Mouse (Mus musculus): ENCODE measurements at regions not wholly inside any gene's neighbourhood (a gene's known extent, or its start where the extent isn't known, plus 50 kb on each side); places are given as distances from the start of the nearest gene placed in this dataset.

DNA sequence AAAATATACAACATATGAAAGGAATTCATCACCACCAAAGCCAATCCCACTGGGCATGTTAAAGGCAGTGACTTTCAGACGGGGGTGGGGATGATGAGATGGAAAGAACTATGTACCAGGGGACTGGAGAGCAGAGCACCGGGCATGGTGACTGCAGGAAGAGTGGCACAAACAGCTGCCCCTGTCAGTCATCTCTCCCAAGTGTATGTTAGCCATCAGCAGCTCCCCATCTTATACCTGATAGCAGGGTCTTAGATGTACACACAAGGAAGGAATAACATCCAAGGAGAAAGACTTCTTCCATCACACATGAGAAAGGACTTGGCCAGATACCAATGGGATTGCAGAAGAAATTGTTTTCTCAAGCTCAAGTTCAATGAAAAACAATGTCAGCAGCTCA, 257.2 kb downstream of the Nuak1 start:
- DNase-seq (ENCODE audit: low spot score in 2 of 2): no peak

DNA sequence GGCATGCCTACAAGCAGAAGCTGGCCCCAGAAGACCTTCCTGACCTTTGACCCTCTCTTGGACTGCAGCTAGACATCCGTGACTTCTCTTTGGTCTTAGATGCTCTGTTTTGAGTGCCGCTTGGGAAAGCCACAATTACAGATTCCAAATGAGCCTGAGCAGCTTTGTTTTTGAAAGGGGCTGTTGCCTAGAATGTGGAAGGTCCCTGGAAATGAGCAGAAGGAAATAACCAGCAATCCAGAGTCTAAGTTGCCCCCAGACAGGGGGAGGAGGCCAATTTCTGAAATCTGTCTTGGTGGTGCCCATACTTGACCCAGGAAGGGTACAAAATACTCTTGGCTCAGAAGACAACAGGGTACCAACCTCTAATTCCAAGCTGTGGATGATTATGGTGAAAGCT, 253.9 kb downstream of the Nuak1 start:
- DNase-seq (ENCODE audit: low spot score in 2 of 2): no peak

DNA sequence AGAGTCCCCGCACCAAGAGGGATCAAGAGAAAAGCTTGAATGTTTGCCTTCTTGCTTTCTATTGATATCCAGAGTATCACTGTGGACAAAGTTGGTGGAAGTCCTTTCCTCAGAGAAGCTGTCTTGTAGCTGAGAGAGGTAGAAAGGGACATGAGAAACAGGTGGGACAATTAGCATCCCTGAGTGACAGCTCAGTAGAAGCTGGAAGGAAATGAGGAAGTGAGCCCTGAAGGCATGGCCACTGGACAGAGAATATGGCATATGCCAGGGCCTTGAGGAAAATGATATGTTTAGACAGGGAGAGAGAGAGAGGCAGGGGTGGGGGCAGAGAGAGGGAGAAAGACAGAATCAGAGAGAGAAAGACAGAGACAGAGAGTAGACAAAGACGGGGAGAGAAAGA, 241.4 kb downstream of the Nuak1 start:
- no peak for DNase-seq (ENCODE audit: low spot score in 2 of 2)

DNA sequence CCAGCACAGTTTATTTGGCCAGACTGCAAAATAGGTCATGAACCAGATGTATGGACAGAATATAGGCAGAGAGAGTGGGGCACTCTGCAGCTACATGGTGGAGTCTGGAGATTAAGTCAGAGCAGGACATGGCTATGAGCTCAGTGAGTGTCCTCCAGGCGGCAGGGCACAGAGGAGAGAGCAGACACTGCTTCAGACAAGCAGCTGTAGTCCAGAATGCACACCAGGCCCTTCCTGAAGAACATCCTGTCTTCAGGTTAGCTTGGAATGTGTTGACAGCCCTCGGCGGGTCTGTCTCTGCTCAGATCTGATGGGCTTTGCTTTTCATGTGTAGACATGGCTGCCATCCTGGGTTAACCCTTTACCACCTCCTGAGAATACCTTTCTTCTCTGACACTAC, 238.6 kb downstream of the Nuak1 start:
- no peak for DNase-seq (ENCODE audit: low spot score in 2 of 2)

DNA sequence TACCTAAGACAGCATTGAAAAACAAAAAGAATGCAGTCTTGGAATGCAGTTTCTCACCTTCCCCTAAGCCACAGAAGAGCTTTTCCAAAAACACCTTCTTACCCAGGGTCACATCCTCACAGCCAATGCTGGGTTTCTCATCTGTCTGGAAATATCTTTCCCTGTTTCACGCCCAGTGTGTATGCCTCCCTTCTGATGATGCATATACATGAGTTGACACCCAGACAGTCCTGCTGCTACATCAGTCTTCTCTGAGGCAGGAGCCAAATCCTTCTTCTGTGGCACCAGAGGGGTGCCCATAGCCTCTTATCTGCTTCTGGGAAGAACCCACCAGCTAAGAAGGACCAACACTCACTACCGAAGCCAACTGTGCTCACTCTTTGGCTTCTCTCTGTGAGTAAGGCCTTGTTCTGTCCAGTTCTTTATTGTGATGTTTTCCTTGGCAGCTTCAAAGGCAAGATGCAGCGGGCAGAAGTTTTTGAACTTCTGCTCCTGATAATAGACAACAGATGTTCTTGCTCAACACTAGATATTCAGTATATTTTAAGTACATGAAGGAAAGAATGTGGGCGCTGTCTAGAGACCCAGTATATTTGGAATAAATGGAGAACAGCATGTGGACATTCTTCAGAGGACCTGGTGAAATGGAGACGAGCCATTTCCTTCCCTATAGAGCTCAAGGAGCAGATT, 228.2 kb downstream of the Nuak1 start:
- no peak for DNase-seq (ENCODE audit: low spot score in 2 of 2)

DNA sequence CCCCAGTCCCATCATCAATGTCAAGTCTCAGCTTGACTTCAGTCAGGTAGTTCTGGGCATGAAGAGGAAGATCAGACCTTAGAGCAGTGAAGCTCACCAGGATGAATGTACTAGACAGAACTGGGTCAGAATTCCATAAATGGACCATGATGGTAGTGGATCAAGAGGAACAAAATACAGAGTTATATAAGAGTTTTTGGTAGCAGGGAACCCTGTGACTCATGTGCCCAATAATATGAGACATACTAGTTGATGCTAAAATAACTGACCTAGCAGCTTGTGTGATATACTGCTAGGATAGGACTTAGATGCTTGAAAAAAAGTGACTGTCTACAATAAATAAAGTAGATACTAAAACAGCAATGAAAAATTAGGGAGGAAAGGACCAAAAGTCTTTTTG, 225.6 kb downstream of the Nuak1 start:
- DNase-seq (ENCODE audit: low spot score in 2 of 2): no peak

DNA sequence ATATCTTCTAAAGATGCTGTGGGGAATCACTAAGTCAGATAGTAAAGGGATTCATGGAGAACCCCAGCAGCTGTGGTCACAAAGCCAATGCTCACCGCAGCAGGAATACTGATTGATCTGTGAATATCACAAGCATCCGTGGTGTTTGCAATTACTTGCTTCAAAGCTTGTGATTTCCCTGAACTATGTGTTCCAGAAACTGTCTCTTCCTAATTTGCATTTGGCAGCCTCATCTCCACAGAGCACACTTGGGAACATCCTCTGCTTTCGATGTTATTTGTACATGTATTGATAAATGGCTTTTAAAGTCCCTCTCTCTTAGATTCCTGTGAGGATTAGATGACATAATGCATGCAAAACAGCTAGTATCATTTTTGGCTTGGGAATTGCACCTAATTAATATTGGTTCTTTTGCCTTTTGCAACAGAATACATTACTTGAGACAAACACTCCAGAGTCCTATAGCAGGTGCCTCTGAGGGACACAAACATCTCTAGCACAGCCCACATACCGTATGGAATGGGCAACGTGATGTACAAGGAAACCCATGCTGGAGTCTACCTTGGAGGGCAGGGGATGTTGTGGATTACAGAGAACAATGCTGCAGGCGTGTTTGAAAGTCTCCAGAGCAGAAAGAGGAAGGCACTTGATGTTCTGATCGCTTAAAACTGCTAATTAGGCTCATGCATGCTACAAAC, 211.0 kb downstream of the Nuak1 start:
- DNase-seq (ENCODE audit: low spot score in 2 of 2): peak; percentile 43 to 83

DNA sequence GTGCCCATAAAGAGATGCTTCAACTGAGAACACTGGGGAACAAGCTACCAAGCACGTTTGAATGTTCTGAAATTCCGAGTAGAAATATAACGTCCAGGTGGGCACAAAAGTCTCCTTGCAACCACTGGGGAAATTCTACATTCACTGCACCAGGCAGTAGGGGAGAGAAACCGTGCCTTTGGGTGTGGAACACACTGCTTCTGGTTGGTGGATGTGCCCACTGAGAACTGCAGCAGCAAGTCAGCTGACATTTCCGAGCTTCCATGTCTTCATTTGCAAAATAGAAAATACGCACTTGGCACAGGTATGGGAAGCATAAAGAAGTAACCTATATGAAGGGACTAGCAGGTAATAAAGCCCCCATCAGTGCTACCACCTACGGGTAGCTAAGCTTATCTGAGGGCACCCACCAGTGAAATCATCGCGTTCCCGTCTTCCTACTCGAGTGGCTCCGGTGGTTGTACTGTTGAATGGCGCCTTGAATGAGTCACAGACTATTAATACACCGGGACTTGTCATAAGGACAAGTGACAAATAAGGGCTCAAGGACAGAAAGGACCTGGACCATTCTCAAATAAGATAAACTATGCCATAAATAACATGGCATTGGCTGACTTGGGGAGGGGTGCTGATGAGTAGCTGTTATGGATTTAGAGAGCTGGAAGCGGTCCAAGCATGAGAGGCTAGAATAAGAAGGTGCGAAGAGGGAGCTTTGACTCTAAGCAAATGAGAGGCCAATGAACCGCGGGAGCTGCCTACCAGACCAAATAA, 210.2 kb downstream of the Nuak1 start:
- DNase-seq (ENCODE audit: low spot score in 2 of 2): peak; percentile 13 to 60

DNA sequence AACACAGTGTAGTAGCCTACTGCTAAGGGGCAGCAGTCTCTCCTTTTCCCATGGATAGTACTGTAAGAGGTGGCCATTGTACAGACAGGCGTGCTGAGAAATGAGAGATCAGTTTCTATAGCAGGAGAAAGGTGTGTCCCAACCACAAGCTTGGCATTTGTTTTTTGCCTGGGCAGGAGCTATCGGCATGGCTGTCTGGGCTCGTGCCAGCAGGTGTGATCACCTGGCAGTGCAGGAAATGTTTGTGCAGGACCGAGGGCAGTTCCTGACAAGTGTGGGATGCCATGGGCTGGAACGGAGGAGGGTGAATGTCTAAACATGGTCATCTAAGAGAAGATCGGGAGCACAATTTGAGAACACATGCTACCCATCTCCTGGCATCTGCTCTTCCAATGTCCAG, 205.4 kb downstream of the Nuak1 start:
- DNase-seq (ENCODE audit: low spot score in 2 of 2): no peak

DNA sequence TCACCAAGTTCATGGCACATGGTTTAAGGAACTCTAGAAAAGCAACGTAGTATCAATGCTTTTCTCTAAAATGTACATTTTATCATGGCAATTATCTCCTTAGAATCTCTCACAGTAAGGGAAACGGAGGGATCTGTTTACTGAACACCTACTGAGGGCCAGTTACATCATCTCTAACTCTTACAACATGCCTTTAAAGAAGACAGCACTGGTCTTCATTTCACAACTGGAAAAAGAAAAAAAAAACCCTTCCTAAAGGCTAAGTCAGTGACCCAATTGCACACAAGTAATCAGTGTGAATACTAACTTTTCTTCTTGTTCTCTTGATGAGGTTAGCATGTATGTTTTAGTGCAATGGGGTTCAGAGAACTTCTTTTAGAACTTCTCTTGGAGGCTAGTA, 204.2 kb downstream of the Nuak1 start:
- DNase-seq (ENCODE audit: low spot score in 2 of 2): no peak

DNA sequence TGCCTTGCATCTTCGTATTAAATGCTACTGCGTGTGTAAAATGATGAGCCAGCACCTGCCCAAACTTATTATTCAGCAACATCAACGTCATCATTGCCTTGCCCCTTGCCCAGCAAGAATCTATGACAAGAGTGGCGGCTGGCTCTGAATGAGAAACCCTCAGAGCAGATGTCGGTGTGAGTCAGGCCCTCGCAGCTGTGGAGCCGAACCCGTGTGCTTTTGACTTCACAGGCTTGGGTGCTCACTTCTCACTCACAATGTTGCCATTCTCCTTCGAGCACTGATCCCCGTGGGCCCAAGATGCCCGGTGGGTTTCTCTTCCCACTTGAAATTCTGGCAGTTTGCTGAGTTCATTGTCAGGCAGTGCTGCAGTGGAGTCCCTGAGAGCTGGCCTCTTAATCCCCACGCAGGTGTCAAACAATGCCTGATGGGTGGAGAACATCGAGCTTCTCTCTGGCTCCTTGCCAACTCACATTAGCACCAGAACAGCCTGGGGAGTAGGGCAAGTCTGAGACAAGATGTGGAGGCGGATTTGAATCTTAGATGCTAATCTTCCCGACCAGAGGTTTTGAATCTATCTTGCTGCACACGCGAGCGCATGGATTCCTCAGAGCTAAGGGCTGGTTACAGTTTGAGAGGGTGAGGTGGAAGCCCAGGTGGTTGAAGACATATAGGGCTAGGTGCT, 202.0 kb downstream of the Nuak1 start:
- DNase-seq (ENCODE audit: low spot score in 2 of 2): peak; percentile 12 to 26

DNA sequence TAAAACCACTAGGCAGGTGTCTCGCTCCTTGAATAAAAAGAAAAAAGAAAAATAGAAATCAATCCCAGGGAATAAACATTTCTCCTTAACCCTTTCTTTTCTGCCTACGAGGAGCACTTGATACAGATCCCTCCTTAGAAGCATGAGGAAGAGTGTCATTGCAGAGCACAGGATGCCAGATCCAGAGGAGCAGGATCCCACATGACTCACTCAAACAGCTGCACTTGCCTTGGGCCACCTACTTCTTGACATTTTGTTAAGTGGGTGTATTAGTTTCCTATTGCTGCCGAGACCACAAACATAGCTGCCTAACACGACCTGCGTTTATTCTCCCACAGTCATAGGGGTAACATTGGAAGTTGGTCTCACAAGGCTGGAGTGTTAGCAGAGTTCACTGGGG, 197.1 kb downstream of the Nuak1 start:
- DNase-seq (ENCODE audit: low spot score in 2 of 2): no peak

DNA sequence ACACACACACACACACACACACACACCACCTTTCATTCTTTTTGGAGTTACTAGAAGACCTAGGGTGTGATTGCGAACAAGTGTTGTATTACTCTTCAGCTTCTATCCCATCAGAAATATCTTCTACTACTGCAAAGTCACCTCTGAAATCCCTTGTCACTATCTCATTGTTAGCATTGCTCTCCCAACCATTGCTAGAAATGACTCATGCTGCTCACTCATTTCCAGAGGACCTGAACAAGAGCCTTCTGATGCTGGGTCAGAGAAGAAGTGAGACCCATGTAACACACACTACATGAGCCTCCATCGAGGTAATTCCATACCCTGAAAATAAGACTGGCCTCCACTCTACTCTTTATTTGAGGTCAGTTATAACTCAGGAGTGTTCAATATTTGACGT, 191.1 kb downstream of the Nuak1 start:
- DNase-seq (ENCODE audit: low spot score in 2 of 2): no peak

DNA sequence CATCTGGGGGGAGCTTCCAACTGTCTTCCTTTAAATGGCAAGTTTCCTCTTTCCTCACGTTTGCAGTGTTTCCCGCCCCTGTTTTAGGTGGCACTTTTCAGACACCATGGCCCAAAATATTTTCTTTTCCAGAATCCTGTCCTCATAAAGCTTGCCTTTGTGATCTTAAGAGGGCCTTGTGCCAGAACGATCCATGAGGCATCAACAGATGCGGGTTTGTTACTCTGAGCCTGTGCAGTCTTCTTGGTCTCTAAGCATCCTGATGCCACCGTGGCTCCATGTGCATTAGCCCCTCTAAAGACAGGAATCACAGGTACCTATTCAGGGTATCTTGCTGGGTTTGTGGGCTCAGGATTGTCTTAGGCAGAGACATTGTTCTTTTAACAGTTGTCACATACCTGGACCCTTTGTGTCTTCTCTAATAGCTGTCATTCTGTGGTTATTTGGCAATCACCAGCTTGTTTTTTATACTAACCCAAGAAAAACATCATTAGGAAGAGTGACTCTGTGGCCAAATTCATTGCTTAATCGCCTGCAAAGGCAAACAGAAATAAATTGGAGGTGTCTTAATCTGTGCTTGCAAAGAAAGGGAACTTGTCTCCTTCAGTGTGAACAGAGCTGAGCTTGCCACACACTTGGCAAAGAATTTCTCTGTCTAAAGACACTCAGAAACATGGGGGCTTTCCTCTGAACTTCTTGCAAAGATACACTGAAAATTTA, 179.3 kb downstream of the Nuak1 start:
- DNase-seq (ENCODE audit: low spot score in 2 of 2): no peak

DNA sequence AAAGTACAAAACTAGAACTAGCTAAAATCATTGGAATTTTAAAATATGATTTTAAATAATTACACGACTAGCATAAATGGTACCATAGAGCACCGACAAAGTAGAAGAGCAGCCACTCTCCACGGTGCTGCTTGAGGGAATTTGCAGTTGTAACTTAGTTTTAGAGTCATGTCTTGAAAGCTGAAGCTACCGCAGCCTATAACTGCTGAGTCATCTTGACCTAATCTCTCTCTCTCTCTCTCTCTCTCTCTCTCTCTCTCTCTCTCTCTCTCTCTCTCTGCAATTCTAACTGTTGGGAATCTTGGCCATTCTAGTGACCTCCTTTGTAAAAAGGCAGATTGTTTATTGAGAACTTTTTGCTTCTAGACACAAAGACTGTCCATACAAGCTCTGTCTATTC, 177.5 kb downstream of the Nuak1 start:
- no peak for DNase-seq (ENCODE audit: low spot score in 2 of 2)

DNA sequence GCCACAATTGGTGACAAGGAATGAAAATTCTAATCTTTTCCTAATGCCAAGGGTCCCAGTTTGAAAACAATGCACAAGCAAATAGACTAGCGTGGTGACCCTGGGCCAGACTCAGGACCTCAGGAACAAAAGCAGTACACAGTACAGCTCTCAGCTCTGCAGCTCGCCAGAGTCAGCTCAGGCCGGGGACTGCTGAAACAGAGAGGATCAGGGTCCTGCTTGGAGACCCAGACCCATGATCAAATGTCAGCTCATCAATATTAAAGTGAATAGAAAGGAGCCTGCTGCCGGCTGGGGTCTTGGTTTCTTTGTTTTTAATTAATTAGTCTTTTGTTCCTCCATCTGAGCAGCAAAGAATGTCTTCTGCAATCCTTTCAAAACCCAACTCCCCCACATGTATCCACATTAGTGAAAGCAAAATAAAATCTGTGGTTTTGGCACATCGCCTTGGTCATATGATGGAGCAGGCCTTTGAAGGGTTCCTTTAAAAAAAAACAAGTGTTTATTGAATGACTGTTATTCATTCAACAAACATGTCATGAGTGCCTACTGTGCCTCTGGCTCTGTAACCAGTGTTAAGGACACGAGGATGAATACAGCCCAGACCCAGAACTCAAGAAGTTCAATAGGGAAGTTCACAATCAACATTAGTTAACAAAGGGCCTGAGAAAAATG, 154.4 kb downstream of the Nuak1 start:
- DNase-seq (ENCODE audit: low spot score in 2 of 2): peak; percentile 45 to 79

DNA sequence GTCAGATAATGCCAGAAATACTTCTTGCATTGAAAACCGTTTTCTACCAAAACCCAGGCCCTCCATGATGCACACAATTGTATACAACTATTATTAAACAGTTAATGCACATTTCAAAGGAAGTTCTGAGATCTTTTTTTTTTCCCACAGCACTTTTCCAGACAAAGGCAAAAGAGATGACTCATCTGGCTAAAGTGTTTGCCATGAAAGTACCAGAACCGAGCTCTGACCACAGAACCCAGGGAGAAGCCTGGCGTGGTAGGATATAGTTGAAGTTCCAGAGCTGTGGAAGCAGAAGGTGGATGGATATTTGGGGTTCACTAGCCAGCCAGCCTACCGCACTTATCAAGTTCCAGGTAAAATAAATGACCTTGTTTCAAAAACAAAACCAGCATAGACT, 146.0 kb downstream of the Nuak1 start:
- no peak for DNase-seq (ENCODE audit: low spot score in 2 of 2)

DNA sequence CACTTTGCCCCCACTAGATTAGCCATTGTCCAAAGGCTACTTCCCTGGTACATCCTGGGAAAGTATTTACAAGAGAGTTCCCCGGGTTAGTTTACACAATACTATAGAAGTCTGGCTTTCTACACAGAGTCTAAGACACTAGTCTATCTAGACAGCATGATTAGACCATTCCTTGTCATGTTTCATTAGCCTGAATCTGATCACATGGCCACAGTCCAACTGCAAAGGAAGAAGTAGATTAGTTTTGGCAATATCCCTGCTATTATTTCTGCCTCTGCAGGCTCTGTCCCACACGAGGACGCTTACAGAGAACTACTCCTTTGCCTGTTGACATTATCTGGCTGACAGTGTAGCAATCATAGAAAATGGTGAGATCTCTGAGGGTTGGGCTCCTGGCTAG, 144.2 kb downstream of the Nuak1 start:
- DNase-seq (ENCODE audit: low spot score in 2 of 2): no peak

DNA sequence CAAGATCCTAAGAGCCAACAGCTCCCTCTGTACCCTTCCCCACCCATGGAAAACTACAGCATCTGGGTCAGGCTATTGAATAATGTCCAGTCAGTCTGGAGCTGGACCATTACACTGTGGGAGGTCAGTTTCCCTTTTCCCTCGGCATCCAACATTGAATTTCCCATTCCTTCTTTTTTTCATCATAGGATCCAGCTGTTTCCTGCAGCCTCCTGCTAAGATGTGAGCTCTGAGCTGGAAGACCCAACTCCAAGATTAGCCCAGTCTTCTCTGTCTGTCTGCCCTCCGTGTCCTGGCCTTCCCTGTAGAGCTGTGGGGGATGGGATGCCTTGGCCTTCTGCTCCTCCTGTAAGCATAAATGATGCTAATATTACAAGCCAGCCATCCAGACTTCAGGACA, 138.8 kb downstream of the Nuak1 start:
- no peak for DNase-seq (ENCODE audit: low spot score in 2 of 2)

DNA sequence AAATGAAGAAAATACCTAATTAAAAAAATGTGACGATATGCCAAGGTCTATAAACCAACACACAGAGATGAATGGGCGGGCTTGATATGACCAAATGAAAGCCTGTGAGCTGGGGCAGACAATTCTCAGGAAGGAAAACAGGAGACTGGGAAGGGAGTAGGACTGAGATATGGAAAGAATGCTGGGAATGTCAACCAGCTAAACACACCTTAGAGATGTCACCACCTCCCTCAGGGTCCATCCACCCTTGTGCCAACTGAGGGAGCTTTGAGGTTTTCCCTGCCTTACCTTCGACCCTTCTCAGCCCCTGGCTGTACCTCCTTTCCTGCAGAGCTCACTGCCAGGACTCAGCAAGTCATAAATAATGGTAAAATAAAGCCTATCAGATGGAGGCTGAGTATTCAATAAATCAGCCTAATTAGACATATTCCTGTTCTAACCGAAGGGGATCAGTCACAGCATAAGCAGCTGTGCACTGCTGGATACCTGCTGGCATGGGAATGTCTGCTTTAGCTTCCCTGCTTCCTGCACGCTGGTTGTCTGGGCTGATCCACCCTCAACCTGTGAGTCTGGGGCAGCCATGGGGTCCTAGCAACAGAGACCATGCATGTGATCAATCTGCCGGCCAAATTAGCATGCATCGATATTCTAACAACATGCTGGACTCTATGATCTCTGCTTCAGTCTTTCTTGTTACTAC, 137.4 kb downstream of the Nuak1 start:
- no peak for DNase-seq (ENCODE audit: low spot score in 2 of 2)

Measured in layer of hippocampus, adult 18-20 months (tissue).